ENCODE assay signal across 17 mouse cellular contexts in genomic region chr17:85071088-85071775, GRCm38 (mm10). TPM values are rescaled to one million over a fixed set of nuclear protein-coding genes. Genes with fewer than 3 reads are reported as not detected.
DNase-seq lines count a peak whose midpoint lies in the region; ATAC-seq and TF ChIP-seq lines count a peak whose summit lies in the region.
"Had no signal": no experiment of that assay in that cellular context is flagged by ENCODE, and none has a peak within 500 bp of the region (broad histone marks: within the 10 kb centered on the region; RNA-seq: fewer than 3 reads in every experiment).

No protein-coding gene starts in this region.

- DNase-seq in cerebellum, adult 9-10 months: peak; percentile 32
- no peak for DNase-seq in kidney, adult 2 months
- DNase-seq in kidney, adult 8-10 months: no peak
- DNase-seq in neural tube, embryonic 10.5 days (ENCODE audit: extremely low spot score, low spot score): no peak
- DNase-seq: adrenal gland, postnatal 36 days; cerebellum, adult 11-12 months; heart, postnatal 10 days; kidney, postnatal 14 days; right cerebral cortex, postnatal 4 days; thymus, postnatal 36 days had no signal

- H3K36me3 ChIP-seq in kidney, adult 2 months (ENCODE audit: control insufficient read depth, insufficient read depth, low read length): no peaks in the 10 kb centered on the region
- peaks cover 34% of the 10 kb centered on the region for H3K36me3 ChIP-seq in neural tube, embryonic 14.5 days (ENCODE audit: control insufficient read depth, insufficient read depth, low read length)
- H3K36me3 ChIP-seq in forebrain, embryonic 13.5 days (ENCODE audit: poor library complexity, severe bottlenecking): peaks cover 63% of the 10 kb centered on the region

- H3K27me3 ChIP-seq in kidney, adult 2 months (replicated peaks; ENCODE audit: control insufficient read depth, insufficient read depth, low read length): no peaks in the 10 kb centered on the region
- H3K27me3 ChIP-seq in neural tube, embryonic 14.5 days (ENCODE audit: control insufficient read depth, insufficient read depth, low read length): no peaks in the 10 kb centered on the region
- H3K27me3 ChIP-seq in forebrain, embryonic 13.5 days: no peaks in the 10 kb centered on the region
- H3K27me3 ChIP-seq: limb, embryonic 12.5 days; lung, embryonic 15.5 days; megakaryocyte, embryonic 14.5 days had no signal

- no peak overlapping the region for H3K4me2 ChIP-seq in neural tube, embryonic 14.5 days (ENCODE audit: low read depth, low read length)
- H3K4me2 ChIP-seq in forebrain, embryonic 13.5 days: no peak overlapping the region
- H3K4me2 ChIP-seq: limb, embryonic 12.5 days; lung, embryonic 15.5 days had no signal

- ATAC-seq in cerebellum, adult (ENCODE audit: insufficient number of reproducible peaks, low FRiP score, low TSS enrichment): no peak
- ATAC-seq in neural tube, embryonic 14.5 days (ENCODE audit: low read depth): peak; percentile 31; the same call in 1 of the 2 replicates
- no peak for ATAC-seq in forebrain, embryonic 13.5 days

- TF ChIP-seq POLR2A in kidney, adult 2 months (IDR thresholded peaks at IDR 0.05; ENCODE audit: low read depth, low read length): no peak
- TF ChIP-seq POLR2A in cortical plate, adult 2 months (IDR thresholded peaks at IDR 0.05; ENCODE audit: extremely low read depth, insufficient read depth, low read length): no peak

- TF ChIP-seq CTCF in kidney, adult 2 months (conservative IDR thresholded peaks at IDR 0.05; ENCODE audit: insufficient read depth, insufficient read length, low read depth, low read length): peak; percentile 32
- TF ChIP-seq CTCF in cortical plate, adult 2 months (IDR thresholded peaks at IDR 0.05; ENCODE audit: extremely low read depth, insufficient read depth, low read length): peak; percentile 33; the same call in 1 of the 2 replicates

- no peaks in the 10 kb centered on the region for H3K4me1 ChIP-seq in kidney, adult 2 months (ENCODE audit: control insufficient read depth, insufficient read depth, low read length)
- 0 out of 2 replicates have a peak, but pooled peaks cover 6% of the 10 kb centered on the region for H3K4me1 ChIP-seq in neural tube, embryonic 14.5 days (ENCODE audit: control insufficient read depth, insufficient read depth, low read length)
- peaks cover 7% of the 10 kb centered on the region for H3K4me1 ChIP-seq in cortical plate, adult 2 months (ENCODE audit: control insufficient read depth, insufficient read depth, low read length)
- peaks cover 18% of the 10 kb centered on the region for H3K4me1 ChIP-seq in forebrain, embryonic 13.5 days
- H3K4me1 ChIP-seq: lung, embryonic 15.5 days had no signal

- H3K27ac ChIP-seq in kidney, adult 2 months (ENCODE audit: insufficient read depth, low read depth, low read length): no peak overlapping the region
- H3K27ac ChIP-seq in neural tube, embryonic 14.5 days (ENCODE audit: low read depth, low read length): no peak overlapping the region
- no peak overlapping the region for H3K27ac ChIP-seq in cortical plate, adult 2 months (ENCODE audit: insufficient read depth, low read length)
- H3K27ac ChIP-seq in forebrain, embryonic 13.5 days: no peak overlapping the region
- H3K27ac ChIP-seq: limb, embryonic 12.5 days; lung, embryonic 15.5 days had no signal

- H3K9ac ChIP-seq in neural tube, embryonic 14.5 days (replicated peaks; ENCODE audit: low read depth, low read length): no peak overlapping the region
- no peak overlapping the region for H3K9ac ChIP-seq in forebrain, embryonic 13.5 days
- H3K9ac ChIP-seq: limb, embryonic 12.5 days; lung, embryonic 15.5 days had no signal

- no peaks in the 10 kb centered on the region for H3K9me3 ChIP-seq in neural tube, embryonic 14.5 days (ENCODE audit: control insufficient read depth, low read length)
- H3K9me3 ChIP-seq in forebrain, embryonic 13.5 days (replicated peaks): no peaks in the 10 kb centered on the region
- H3K9me3 ChIP-seq: limb, embryonic 12.5 days; lung, embryonic 15.5 days; megakaryocyte, embryonic 14.5 days had no signal

- H3K4me3 ChIP-seq in kidney, adult 2 months (ENCODE audit: insufficient read depth, low read depth, low read length): no peak overlapping the region
- no peak overlapping the region for H3K4me3 ChIP-seq in neural tube, embryonic 14.5 days (ENCODE audit: low read depth, low read length)
- no peak overlapping the region for H3K4me3 ChIP-seq in cortical plate, adult 2 months (ENCODE audit: insufficient read depth, low read length)
- H3K4me3 ChIP-seq in forebrain, embryonic 13.5 days: no peak overlapping the region
- H3K4me3 ChIP-seq: limb, embryonic 12.5 days; lung, embryonic 15.5 days; megakaryocyte, embryonic 14.5 days had no signal

- 90% methylated on average over 8 of the region's 8 CpGs for WGBS in kidney, adult 2 months
- 81% methylated on average over 8 of the region's 8 CpGs for WGBS in neural tube, embryonic 14.5 days
- WGBS in forebrain, embryonic 13.5 days: 87% methylated on average over 8 of the region's 8 CpGs

RNA-seq across cellular contexts. Expression of gene Prepl, which starts 18.8 kb away (rescaled TPM):
- polyA plus RNA-seq in kidney, adult 2 months (2012; rRNA removed): 15.2 and 18.0 TPM in 2 replicates
- 177 and 199 TPM in 2 replicates for polyA plus RNA-seq in neural tube, embryonic 14.5 days (2014; fragmentation: Nextera tagmentation; extraction: Ambion mirVana)
- 259 and 262 TPM in 2 replicates for polyA plus RNA-seq in cortical plate, adult 2 months (2012; rRNA removed)
- 44.0 and 46.0 TPM in 2 replicates for polyA plus RNA-seq in forebrain, embryonic 13.5 days (2015; fragmentation: Nextera tagmentation; extraction: Ambion mirVana)

RNA-seq across cellular contexts. Expression of gene Camkmt, which starts 19.1 kb away (rescaled TPM):
- 3.6 and 3.9 TPM in 2 replicates for polyA plus RNA-seq in kidney, adult 2 months (2012; rRNA removed)
- polyA plus RNA-seq in neural tube, embryonic 14.5 days (2014; fragmentation: Nextera tagmentation; extraction: Ambion mirVana): 21.7 and 24.5 TPM in 2 replicates
- 6.8 and 7.0 TPM in 2 replicates for polyA plus RNA-seq in cortical plate, adult 2 months (2012; rRNA removed)
- polyA plus RNA-seq in forebrain, embryonic 13.5 days (2015; fragmentation: Nextera tagmentation; extraction: Ambion mirVana): 15.3 and 17.0 TPM in 2 replicates

RNA-seq across cellular contexts. Expression of gene Slc3a1, which starts 43.1 kb away (rescaled TPM):
- 289 and 340 TPM in 2 replicates for polyA plus RNA-seq in kidney, adult 2 months (2012; rRNA removed)
- 0.27 and 0.41 TPM in 2 replicates for polyA plus RNA-seq in neural tube, embryonic 14.5 days (2014; fragmentation: Nextera tagmentation; extraction: Ambion mirVana)
- polyA plus RNA-seq in cortical plate, adult 2 months (2012; rRNA removed): 0.10 and 0.26 TPM in 2 replicates
- polyA plus RNA-seq in forebrain, embryonic 13.5 days (2015; fragmentation: Nextera tagmentation; extraction: Ambion mirVana): 0.39 and 0.54 TPM in 2 replicates

Comparison
In these comparisons a context has a peak if more than half of its experiments do, and no peak if none do; other contexts are left out.
1. RNA of gene Slc3a1, which starts 43.1 kb away (polyA plus RNA-seq): 289 to 340 TPM in kidney, adult 2 months; 0.39 to 0.54 TPM in forebrain, embryonic 13.5 days, 0.27 to 0.41 TPM in neural tube, embryonic 14.5 days and 0.10 to 0.26 TPM in cortical plate, adult 2 months; every median in the first group is over 100 times any median in the second.